ENCODE assay signal across 8 mouse cellular contexts in genomic region chr15:91709207-91710130, GRCm38 (mm10). TPM values are rescaled to one million over a fixed set of nuclear protein-coding genes. Genes with fewer than 3 reads are reported as not detected.
DNase-seq lines count a peak whose midpoint lies in the region; ATAC-seq lines count a peak whose summit lies in the region.

No protein-coding gene starts in this region.

- no peaks in the 10 kb centered on the region for H3K9me3 ChIP-seq in heart, embryonic 15.5 days (replicated peaks)
- no peaks in the 10 kb centered on the region for H3K9me3 ChIP-seq in forebrain, embryonic 10.5 days
- no peaks in the 10 kb centered on the region for H3K9me3 ChIP-seq in liver, embryonic 13.5 days (replicated peaks)

- H3K36me3 ChIP-seq in heart, embryonic 15.5 days = peaks cover 12% of the 10 kb centered on the region; the same call in 1 of the 2 replicates
- no peaks in the 10 kb centered on the region for H3K36me3 ChIP-seq in forebrain, embryonic 10.5 days (replicated peaks)
- H3K36me3 ChIP-seq in liver, embryonic 13.5 days = no peaks in the 10 kb centered on the region

- H3K27ac ChIP-seq in heart, embryonic 15.5 days = no peak overlapping the region
- no peak overlapping the region for H3K27ac ChIP-seq in forebrain, embryonic 10.5 days
- H3K27ac ChIP-seq in liver, embryonic 13.5 days = no peak overlapping the region

- WGBS in heart, embryonic 15.5 days = 43% methylated on average over 29 of the region's 29 CpGs
- WGBS in forebrain, embryonic 10.5 days = 29% methylated on average over 29 of the region's 29 CpGs
- 38% methylated on average over 29 of the region's 29 CpGs for WGBS in liver, embryonic 13.5 days (ENCODE audit: insufficient replicate concordance)

- no peak for DNase-seq in heart, postnatal 4 days
- DNase-seq in WW6 (ENCODE audit: low read depth, low spot score) = peak; percentile 22
- DNase-seq in forebrain, embryonic 10.5 days (ENCODE audit: extremely low spot score, low spot score) = no peak
- DNase-seq in liver, embryonic 13.5 days = no peak
- no peak for DNase-seq in spleen, adult 12 weeks (ENCODE audit: low spot score)
- no peak for DNase-seq in frontal cortex, postnatal 36 days (ENCODE audit: low spot score in 2 of 2)
- no peak for DNase-seq in frontal cortex, postnatal 10 days (ENCODE audit: low spot score in 2 of 2)

- peak overlapping the region; percentile 50 for H3K4me2 ChIP-seq in heart, embryonic 15.5 days
- H3K4me2 ChIP-seq in liver, embryonic 13.5 days = peak overlapping the region; percentile 21; the same call in 1 of the 2 replicates

- H3K4me3 ChIP-seq in heart, embryonic 15.5 days = peak overlapping the region; percentile 21; the same call in 1 of the 2 replicates
- peak overlapping the region; percentile 42 for H3K4me3 ChIP-seq in forebrain, embryonic 10.5 days
- H3K4me3 ChIP-seq in liver, embryonic 13.5 days (replicated peaks) = no peak overlapping the region

- no peaks in the 10 kb centered on the region for H3K27me3 ChIP-seq in heart, embryonic 15.5 days
- peaks cover 7% of the 10 kb centered on the region; the same call in 1 of the 2 replicates for H3K27me3 ChIP-seq in forebrain, embryonic 10.5 days (ENCODE audit: poor library complexity, severe bottlenecking)
- H3K27me3 ChIP-seq in liver, embryonic 13.5 days = no peaks in the 10 kb centered on the region

- ATAC-seq in heart, embryonic 15.5 days (replicated peaks; ENCODE audit: insufficient number of reproducible peaks, insufficient read depth, low FRiP score, low read depth) = no peak
- no peak for ATAC-seq in liver, embryonic 13.5 days (ENCODE audit: low read depth)

- H3K9ac ChIP-seq in heart, embryonic 15.5 days = no peak overlapping the region
- H3K9ac ChIP-seq in liver, embryonic 13.5 days = no peak overlapping the region

- no peaks in the 10 kb centered on the region for H3K4me1 ChIP-seq in heart, embryonic 15.5 days (replicated peaks)
- H3K4me1 ChIP-seq in forebrain, embryonic 10.5 days = peaks cover 10% of the 10 kb centered on the region
- H3K4me1 ChIP-seq in liver, embryonic 13.5 days (replicated peaks) = no peaks in the 10 kb centered on the region

RNA-seq across cellular contexts. Expression of gene Lrrk2, which starts 36.5 kb away (rescaled TPM):
- polyA plus RNA-seq in heart, embryonic 15.5 days (2015; fragmentation: Nextera tagmentation; extraction: Ambion mirVana) = 4.0 and 4.7 TPM in 2 replicates
- 10 to 100 TPM; 10.3 to 10.4 TPM for total RNA-seq in heart, postnatal 4 days (2021)
- 1.7 and 2.3 TPM in 2 replicates for polyA plus RNA-seq in forebrain, embryonic 10.5 days (2016; fragmentation: Nextera tagmentation; extraction: Ambion mirVana)
- 1.0 and 1.1 TPM in 2 replicates for polyA plus RNA-seq in liver, embryonic 13.5 days (2015; fragmentation: Nextera tagmentation; extraction: Ambion mirVana)
